Mouse (Mus musculus) T-helper 1 cell (primary cell): ENCODE results near the gene Fam207a.

Experiments used
- in situ Hi-C: fragments of 300-600 bp; cut with MboI, MseI; formaldehyde crosslinking; loops from one replicate; pipeline ENCODE4 v1.15.1; 2025; ENCODE audit warnings: high pct_unique_total_duplicates

Fam207a gene

DNA sequence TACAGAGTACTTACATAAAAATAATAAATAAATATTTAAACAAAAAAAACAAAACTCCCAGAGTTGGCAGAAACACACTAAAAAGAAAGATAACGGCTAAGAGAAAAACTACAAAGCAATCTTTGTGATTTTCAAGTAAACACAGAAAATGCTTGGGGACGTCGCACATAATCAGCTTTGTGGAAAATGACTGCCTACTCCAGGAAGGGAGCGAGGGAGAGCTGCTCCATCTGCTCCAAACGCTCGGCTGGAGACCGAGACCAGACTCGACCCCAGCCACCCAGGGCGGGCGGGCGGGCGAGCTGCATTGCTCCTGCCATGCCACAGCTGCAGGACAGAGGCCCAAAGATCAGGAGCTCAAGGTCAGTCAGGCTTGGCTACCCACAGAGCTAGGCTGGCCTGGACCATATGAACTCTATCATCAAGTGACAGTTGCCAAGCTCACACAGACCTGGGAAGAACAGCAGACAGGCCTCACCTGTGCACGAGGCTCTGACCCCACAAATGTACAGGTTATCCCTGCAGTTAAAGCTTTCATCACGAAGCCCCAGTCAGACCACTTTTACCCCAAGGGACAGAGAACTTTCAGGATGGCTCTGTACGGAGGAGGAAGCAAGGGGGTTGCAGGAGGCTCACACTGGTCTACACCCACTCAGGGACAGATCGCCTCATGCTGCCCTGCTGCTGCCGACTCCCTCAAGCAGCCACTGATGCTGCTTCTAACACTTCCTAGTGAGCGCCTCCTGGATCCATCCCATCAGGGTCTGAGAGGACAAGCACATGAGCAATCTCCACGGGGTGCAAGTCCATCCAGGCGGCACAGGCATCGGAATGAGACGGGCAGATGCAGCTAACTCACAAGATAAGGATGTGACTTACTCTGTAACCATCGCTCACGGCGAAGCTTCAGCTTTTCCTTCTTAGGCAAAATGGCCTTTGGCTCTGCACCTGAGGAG, 12.3 kb downstream of the Fam207a start:
- in situ Hi-C loops = no loop called here

DNA sequence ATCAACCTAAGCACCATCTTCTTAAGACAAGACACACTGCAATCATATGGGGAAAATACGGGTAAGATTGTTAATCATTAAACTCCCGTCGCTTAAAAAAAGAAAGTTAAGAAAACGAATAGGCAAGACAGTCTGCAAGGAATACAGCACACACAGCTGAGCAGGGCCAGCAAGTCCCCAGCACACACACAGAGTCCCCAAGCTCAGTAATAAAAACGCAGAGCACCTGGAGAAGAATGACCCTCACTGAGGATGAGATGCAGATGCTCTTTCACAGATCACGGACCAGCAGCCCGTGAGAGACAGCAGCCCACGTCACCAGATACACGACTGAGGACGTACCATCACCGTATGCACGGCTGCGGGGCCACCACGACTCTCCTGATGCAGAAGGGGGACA, 14.9 kb downstream of the Fam207a start:
- in situ Hi-C loops = no loop called here

DNA sequence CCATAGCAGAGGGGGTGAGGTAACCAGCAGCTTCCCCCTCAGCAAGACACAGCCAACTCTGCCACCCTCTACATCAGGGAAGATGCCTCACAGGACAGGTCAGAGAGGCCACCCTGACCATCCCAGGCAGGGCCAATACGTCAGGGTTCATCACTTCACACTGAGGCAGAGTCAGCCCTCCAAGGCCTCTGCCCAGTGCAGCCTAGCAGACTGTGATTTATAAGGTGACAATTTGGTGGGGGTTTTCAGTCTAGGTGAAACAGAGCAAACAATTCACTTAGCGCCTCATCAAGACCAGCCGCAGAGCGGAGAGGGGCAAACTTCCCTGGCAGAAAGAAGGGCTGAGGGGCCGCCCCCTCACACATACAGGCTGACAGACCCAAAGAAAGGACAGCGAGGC, 17.3 kb downstream of the Fam207a start:
- in situ Hi-C loops = no loop called here

GRCm38 (mm10) chr10:77497185-77497584, 18.4 kb downstream of the Fam207a start:
- in situ Hi-C loops = no loop called here

DNA sequence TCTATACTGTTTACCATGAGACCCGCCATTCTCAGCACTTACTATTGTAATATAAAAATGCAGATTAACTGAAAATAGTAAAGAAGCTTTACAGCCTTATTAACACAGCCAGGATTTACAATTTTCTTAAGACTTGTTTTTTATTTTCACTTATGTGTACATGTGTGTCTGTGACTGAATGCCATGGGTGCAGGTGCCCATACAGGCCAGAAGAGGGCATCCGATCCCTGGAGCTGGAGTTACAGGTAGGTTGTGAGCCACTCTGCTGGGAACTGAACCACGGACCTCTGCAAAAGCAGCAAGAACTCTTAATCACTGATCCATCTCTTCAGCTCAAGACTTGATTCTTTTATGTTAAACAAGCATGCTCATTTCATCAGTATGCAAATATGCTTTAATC, 22.7 kb downstream of the Fam207a start:
- in situ Hi-C loops = no loop called here

DNA sequence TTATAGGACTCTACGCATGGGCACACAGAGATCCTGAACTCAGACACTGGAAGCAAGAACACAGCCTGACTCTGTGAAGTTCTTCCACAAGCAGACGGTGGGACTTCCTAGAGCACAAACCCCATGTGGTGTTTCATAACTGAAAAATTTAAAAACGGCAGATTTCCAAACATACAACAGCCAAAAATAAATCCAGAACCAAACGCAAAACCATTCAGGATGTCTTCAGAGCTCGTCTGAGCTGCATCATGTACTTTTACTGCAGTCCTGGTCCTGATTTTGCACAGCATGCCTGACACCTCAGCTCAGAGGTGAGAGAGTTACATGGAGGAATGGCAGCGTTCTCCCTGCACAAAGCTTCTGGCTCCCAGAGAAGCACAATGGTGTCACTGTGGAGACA, 24.0 kb downstream of the Fam207a start:
- in situ Hi-C loops = no loop called here

DNA sequence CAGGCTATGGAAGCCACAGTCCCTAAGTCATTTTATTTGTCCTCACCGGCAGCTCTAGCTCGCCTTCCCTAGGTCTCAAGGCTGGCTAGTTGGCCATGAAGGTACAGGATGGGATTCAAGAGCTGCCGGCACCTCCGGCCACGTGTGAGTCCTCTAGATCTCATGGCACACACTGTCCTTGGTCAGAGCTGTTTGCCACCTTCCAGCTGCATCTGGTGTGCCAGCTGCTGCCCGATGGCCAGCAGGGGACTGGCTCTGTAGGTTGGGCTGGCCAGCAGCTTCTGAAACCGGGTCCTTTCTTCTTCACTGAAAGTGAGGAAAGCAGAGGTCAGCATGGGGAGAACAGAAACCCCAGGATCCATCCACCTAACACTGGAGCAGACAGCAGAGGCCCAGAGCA, 27.4 kb downstream of the Fam207a start:
- in situ Hi-C loops = no loop called here

DNA sequence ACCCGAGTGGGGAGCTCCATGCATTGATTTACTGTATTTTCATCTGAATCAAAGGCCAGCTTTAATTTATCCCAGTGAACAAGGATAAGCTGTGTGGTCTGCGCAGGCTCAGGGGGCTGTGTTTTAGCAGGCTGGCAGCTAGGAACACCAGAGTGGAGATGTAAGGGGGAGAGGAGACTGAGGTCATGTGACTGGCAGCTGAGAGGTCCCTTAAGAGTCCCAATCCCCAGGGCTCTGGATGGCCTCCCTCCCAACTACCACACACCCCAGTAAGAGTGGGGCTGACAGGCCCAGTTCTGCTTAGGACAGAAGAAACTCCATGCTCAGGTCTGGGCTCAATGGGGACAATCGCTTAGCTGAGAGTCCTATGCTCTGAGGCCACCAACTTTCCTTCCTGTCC, 29.8 kb downstream of the Fam207a start:
- in situ Hi-C loops = no loop called here

- in situ Hi-C loops = no loop called here
These were observed 31.2 kb downstream of the Fam207a start for GRCm38 (mm10) chr10:77484205-77484935.

GRCm38 (mm10) chr10:77481814-77482213, 33.8 kb downstream of the Fam207a start:
- in situ Hi-C loops = no loop called here

GRCm38 (mm10) chr10:77479972-77480371, 35.6 kb downstream of the Fam207a start:
- in situ Hi-C loops = loop anchor here (10.0 kb wide), 1 partner anchor 655 kb away; no protein-coding TSS in a partner anchor

GRCm38 (mm10) chr10:77476907-77477306, 38.7 kb downstream of the Fam207a start:
- in situ Hi-C loops = loop anchor here (10.0 kb wide), 1 partner anchor 652 kb away; no protein-coding TSS in a partner anchor

DNA sequence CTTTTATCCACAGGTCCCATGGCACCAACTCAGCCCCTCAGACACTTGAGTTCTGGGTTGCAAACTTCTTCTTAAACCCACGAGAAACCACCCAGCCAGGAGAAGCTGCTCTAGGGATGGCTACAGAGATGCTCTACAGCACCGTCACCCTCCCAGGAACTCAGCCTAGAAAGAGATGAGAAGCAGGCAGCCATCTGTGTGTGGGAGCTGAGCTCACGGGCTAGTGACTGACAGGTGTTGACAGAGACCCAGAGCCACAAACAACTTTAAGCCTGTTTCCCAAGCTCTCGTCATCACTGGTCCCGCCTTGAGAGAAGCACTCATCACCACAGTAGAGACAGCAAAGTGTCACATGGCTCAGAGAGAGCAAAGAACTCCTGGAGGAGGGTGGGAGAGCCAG, 43.4 kb downstream of the Fam207a start:
- in situ Hi-C loops = loop anchor here (10.0 kb wide), 1 partner anchor 647 kb away; no protein-coding TSS in a partner anchor

DNA sequence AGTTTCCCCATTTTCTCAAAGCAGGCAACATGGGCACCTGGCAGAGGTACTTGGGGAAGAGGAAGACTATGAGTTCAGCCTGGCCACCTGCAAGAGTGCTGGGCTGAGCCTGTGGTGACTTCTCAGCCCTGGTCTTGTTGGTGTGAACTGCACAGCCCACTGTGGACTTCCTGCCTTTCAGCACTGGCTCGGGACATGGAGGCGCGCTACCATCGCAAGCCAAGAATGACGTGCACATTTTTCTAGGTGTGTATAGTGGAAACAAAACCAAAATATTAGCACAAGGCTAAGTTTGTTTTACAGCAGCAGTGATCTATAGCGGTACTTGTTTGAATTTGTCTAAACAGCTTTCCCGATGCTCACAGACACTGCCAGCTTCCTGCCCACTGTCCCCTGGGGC, 44.1 kb downstream of the Fam207a start:
- in situ Hi-C loops = loop anchor here (10.0 kb wide), 1 partner anchor 647 kb away; no protein-coding TSS in a partner anchor

GRCm38 (mm10) chr10:77470763-77471162, 44.8 kb downstream of the Fam207a start:
- in situ Hi-C loops = loop anchor here (10.0 kb wide), 1 partner anchor 646 kb away; no protein-coding TSS in a partner anchor

- in situ Hi-C loops = no loop called here
These were observed 46.9 kb downstream of the Fam207a start for GRCm38 (mm10) chr10:77468675-77469074.

- in situ Hi-C loops = no loop called here
These were observed 48.2 kb downstream of the Fam207a start for GRCm38 (mm10) chr10:77467407-77467806.

DNA sequence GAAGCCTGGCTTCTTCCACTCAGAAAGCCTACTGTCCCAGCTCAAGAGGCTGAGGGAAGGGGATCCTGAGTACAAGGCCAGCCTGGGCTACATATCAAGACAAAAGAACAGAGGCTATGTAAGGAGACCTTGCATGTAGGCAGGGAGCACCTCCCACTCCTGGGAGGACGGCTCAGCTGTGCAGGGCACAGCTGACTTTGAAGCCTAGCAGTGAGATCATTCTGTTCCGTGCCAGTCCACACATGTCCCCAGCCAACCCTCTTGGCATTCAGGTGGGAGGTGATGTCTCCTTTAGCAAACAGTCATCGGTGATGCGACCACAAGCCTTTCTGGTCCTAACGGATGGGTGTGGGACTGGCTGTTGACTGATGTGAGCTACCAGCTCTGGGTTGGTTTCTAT, 49.7 kb downstream of the Fam207a start:
- in situ Hi-C loops = no loop called here

GRCm38 (mm10) chr10:77464181-77464936, 51.2 kb downstream of the Fam207a start:
- in situ Hi-C loops = no loop called here

DNA sequence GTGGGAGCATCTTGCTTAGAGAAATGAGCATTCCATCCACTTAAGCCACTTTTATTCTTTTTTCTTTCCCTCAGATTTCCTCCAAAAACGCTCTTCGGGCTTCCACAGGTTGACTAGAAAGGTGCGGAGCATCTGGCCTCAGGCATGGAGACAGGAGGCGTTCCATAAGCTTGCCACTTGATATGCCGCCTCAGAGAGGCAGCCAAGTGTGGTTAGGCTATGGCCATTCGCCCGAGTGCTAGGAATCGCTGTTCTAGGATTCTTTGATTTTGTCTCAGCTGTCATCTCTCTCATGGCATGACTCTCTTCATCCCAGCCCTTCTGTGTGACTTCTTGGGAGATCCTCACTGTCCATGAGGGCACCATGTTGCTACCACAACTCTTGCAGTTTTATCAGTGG, 54.4 kb downstream of the Fam207a start:
- in situ Hi-C loops = no loop called here

- in situ Hi-C loops = no loop called here
These were observed 57.9 kb downstream of the Fam207a start for GRCm38 (mm10) chr10:77457701-77458100.

DNA sequence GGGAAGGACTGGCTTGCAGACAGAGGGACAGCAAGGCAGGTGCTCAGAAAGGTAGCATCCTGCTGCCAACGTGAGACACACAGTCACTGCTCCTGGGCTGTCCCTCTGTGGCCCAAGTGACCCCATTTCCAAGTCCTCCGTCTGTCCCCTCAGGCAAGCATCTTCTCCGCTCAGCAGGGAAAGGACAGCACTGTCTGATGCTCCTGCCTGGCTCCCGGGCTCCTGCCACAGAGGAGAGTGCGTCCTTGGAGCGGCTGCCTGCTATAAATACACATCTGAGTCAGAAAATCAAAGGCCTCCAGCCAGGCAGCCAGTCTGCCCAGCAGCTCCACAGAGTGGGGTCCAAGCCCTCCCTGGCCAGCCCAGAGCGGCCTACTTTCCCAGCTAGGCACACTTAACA, 59.1 kb downstream of the Fam207a start:
- in situ Hi-C loops = no loop called here
